Mouse (Mus musculus) central nervous system, embryonic 11.5 days (tissue): Measurements from ENCODE around the gene Ces1a. TPM values are rescaled to one million over a fixed set of nuclear protein-coding genes. Genes with fewer than 3 reads are reported as not detected.

Experiments
- polyA plus RNA-seq: library from polyadenylated mRNA; depleted of rRNA; stranded (reverse); fragments of >200 nt; gene quantifications from 2 replicates; pipeline ENCODE4 v1.2.3, GENCODE M21; 2012; rRNA removed

The Ces1a gene
- not detected in 2 replicates for polyA plus RNA-seq

DNA sequence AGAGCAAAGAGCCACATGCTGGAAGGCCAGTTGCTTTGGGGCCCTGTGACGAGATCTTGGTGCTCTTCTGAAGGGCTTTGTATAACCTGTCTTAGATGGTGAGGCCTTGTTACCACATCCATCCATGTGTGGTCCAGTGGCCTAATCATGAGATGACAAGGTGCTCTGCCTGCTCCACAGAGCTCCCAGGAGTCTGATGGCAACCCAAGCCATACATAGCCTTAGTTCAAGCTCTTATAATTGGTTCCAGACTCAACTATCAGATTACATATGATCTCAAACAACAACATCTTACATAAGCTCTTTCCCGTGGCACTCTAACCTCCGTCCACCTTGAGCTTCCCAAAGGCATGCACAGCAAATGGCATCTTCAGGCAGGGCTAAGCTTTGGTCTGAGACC, at the start of gene Ces1a:
Ces1a (minus strand) TSS at position 101 of the 400 bp plus-strand sequence.

DNA sequence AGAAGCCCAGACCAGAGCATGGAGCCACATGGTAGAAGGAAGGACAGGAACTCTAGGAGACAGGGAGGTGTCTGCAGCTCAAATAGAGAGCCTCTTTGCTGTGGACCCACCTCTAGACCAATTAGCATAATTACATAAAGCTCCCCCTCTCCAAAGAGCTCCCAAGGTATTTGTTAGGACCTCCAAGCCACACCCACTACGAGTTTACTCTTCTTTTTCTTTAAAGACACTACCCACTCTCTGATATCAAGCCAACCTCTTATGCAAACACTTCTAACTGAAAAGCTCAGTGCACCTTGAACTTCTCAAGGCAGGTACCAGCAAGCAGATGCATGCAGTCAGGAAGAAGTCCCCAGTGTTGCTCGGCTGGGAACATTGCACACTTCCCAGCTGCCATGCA, 31.9 kb upstream of the Ces1a start, which contains the start of gene Ces1b:
Ces1b (minus strand) TSS at position 131 of the 400 bp plus-strand sequence.

Other genes starting within 250 kb of the Ces1a start
- 39.0 and 87.8 TPM in 2 replicates for gene Mmp2, start 220.9 kb downstream of the Ces1a start, polyA plus RNA-seq
- 4.2 and 4.8 TPM in 2 replicates for gene Lpcat2, start 192.9 kb downstream of the Ces1a start, polyA plus RNA-seq
- 0.61 and 1.2 TPM in 2 replicates for gene Capns2, start 146.8 kb downstream of the Ces1a start, polyA plus RNA-seq
- 0.22 and 0.27 TPM in 2 replicates for gene Slc6a2, start 88.1 kb downstream of the Ces1a start, polyA plus RNA-seq
- gene Ces1b, start 31.8 kb upstream of the Ces1a start, polyA plus RNA-seq, result not detected in 2 replicates
- not detected in 2 replicates for gene Ces1c, start 83.1 kb upstream of the Ces1a start, polyA plus RNA-seq
- gene Ces1d, start 149.6 kb upstream of the Ces1a start, polyA plus RNA-seq, result 0.40 and 0.48 TPM in 2 replicates
- not detected in 2 replicates for gene Ces1e, start 181.4 kb upstream of the Ces1a start, polyA plus RNA-seq
- 0.04 TPM in 1 of 2 replicates, not detected in the other for gene Ces1f, start 231.6 kb upstream of the Ces1a start, polyA plus RNA-seq